Mouse (Mus musculus) erythroblast, adult 5-6 weeks (primary cell): ENCODE data around the gene 4930474N05Rik. TPM values are rescaled to one million over a fixed set of nuclear protein-coding genes. Genes with fewer than 3 reads are reported as not detected.

Source experiments
- ATAC-seq: replicated peaks from 2 replicates; pipeline ENCODE4 v1.8.0; 2016; ENCODE audit warnings: moderate number of reproducible peaks, mild to moderate bottlenecking, moderate TSS enrichment, inconsistent platforms; ENCODE audit not compliant: poor library complexity, low FRiP score, severe bottlenecking
- total RNA-seq, 2 experiments: library from RNA; stranded (forward) in 1 of 2; stranded (reverse) in 1 of 2; fragments of 150-400 nt in 1 of 2; fragments of 200-764, 138-1000 nt in 1 of 2; gene quantifications; 2 replicates each; pipeline versions ENCODE4 v1.2.3 to v1.2.4; 2015 to 2017; ENCODE audit warnings: low replicate concordance in 2 of 2

The 4930474N05Rik gene
- total RNA-seq (2015; ENCODE audit: low replicate concordance) = not detected in 2 replicates
- not detected in 2 replicates for total RNA-seq (2017; ENCODE audit: low replicate concordance)

DNA sequence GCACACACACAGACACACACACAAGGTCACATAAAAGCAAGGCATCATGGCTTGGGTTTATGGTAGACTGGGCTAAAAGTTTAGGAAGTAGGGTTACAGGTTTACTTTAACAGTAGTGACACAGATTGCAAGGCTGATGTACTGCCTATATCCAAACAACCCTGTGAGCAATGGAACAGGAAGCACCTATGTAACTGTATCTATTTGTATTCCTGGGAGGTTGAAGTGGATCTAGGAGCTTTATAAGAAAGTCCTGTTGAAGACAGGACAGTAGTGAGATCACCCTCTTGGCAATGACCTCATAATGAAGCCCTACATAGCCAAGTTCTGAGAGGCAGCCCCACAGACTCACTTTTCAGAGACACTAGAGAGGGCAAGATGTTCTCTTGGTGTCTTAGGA is at the start of gene 4930474N05Rik:
TSS of gene 4930474N05Rik (plus strand) at position 301 of the 400 bp plus-strand sequence.
- ATAC-seq = no peak

DNA sequence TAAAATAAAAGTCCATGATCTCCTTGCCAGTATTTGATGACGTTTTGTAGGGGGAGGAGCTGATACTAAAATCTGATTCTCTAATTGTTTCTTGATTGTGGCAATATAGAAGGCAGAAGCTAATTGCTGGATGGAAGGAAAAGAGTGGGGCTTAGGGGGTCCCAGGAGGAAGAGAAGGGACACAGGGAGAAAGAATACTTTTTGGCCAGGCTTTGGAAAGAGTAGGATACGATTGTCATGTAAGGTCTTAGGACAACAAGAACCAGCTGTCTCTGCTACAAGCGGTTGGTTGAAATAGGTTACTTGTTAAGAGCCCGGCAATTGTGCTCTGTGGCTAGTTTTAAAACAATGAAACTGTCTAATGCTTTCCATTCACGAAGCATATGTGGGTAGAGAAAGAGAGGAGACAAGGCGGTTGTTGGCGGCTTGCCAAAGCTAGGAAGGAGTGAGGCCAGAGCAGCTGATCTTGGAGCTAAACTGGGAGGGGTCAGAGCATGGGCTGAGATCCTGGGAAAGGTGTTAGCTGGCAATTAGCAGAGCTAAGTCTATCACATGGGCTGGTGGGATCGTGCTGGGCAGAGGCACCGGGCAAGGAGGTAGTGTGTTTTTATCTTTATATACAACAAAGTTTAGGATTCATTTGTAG is 45.8 kb upstream of the 4930474N05Rik start:
- no peak for ATAC-seq

DNA sequence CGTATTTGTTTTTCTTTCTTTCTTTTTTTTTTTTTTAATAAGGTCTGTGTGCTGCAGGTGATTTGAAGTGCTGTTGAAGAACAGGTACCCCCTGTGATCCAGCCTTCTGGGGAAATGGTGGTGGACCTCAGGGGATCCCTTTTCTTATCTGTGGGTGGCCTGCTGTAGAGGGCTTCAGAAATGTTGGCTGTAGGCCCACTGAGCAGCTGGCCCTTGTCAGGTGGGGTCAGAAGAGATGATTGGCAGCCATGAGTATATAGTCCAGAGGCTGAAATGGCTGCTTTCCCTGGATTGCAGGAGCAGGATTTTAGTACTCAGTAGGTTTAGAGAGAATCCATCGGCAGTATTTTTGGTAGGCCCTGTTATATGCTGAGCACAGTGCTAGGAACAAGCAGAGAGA is 41.4 kb upstream of the 4930474N05Rik start:
- no peak for ATAC-seq

DNA sequence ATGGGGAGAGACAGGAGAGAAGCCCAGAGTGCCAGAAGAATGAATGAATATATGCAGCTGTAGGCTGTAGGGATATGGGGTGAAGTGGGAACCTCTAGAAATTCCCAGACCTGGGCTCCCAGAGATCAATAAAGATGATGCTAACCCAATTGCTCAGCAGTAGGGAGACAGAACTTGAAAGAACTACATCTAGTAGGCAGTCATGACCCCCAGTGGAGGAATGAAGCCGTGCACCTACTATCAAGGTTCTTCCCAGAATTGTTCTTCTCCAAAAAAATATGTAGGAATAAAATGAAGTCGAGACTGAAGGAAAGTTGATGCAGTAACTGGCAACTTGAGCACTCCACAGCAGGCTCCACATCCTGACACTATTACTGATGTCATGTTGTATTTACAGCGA is 3.8 kb downstream of the 4930474N05Rik start:
- no peak for ATAC-seq

DNA sequence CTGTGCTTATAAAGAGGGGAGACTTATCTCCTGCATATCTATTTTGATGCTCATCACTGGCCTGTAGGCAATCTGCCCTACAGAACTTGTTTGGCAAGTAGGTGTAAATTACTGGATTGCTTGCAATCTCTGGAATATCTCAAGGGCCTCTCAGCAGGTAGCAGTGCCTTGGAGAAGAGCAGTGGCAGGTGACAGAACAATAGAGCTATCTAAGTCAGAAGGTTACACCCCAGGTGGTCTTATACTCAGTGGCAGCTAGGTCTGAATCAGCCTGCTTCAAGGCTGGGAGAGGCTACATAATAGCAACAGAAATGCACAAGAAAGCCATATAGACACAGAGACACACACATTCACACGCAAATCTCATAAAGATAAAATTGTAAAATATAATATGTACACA is 4.9 kb downstream of the 4930474N05Rik start:
- ATAC-seq = no peak

DNA sequence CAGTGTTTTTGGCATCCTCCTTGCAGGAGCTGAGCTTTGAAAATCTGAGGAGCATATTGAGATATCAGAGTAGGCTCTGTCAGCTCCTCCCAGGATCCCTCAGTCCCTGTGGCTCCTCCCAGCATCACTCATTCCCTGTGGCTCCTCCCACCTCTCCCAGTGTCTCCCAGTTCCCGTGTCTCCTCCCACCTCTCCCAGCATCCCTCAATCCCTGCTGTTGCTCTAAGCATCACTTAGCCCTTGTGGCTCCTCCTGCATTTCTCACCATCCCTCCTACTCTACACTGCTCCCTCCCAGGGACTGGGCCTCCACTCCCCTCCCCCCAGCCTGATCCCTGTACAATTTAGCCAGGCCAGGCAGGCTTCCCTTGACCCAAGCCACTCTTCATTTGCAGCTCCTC is 6.0 kb downstream of the 4930474N05Rik start:
- no peak for ATAC-seq

DNA sequence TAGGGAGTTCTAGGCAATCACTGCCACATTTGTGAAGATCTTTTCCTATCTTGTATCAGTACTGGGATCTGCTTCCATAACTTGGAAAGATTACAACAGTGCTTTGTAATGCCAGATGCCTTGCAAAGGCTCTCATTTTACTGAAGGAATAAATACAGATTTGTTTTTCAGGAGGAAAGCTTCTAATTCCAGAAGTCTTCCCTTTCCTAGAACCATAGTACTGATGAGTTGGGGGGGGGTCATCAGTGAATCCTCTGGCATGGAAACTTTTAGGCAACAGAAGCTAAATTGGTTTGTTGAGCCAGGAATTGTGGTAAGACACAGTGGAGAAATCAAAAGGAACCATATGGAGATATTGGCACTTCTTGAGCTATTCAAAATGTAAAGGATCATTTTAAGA is 19.8 kb downstream of the 4930474N05Rik start:
- ATAC-seq = no peak

DNA sequence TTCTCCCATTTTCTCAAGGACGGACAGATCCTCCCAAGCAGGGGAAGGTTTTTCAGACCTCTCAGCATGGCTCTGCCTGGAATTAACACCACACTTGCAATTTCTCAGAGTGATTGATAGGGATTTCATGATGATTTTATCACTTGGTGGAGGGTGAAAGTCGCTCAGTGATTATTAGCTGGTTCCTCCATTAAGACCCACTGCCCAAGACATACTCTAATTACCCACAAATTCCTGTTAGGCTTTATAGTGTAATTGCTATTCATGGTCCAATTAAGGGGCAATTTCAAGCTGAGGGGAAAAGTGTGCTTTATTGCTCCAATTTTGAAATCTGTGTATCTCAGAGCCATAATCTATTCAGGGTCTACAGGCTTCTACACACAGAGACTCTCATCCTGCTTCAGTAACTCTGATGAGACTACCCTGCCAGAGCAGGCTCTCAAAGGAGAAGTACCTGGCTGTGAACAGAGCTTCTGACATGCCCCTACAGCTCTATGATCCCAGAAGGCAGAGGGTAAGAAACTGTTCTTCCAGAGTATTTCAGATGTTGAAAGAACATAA is 29.1 kb downstream of the 4930474N05Rik start:
- ATAC-seq = no peak

DNA sequence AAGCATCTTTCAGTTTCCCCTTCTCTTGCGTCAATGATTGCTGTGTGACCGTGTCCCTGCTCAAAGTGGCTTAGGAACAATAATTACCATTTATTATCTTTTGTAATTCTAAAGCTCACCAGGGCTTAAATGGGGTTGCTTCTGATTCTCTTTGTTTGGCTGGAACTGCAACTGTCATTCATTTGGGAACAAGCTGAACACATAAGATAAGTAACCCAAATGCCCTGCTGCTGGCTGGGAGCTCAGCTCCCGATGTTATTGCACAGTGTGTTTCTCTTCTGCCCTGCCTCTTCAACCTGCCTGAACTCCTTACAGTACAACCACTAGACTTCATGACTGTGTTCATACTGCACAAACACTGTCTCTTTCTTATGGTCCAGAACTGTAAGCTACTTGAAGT is 41.0 kb downstream of the 4930474N05Rik start:
- ATAC-seq = no peak

DNA sequence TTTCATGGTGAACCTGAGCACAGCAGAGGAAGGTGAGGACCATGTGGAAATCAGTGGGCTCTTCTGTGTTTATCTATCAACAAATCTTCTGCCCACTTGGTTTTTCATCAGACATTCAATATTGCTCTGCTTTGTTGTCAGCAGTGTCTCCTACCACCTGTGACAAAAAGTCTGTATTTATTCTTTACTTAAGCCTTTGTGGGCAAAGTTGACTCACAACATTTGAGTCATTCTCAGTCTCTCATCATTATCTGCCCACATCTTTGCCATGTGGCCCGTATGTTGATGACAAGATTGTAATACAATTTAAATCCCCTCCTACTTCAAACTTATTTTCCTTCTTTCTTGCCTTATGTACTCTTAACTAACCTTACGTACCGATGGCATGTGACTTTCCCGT is 43.0 kb downstream of the 4930474N05Rik start:
- ATAC-seq = no peak

DNA sequence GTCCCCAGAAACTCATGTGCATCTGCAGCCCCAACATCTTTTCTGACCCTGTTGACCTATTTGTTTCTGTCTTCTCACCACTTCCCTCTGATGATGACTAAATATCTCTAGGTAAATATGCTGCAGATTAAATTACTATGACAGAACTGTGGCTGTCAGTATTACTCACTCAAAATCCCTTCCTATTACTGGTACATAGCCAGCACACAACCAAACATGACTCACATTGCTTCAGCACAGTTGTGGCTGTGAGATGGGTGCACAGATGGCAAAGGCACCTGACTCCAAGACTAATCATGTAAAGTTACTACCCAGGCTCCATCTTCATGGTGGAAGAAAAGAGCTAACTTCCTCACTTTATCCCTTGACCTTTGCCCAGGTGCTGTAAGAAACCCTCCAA is 50.5 kb downstream of the 4930474N05Rik start:
- no peak for ATAC-seq
